Mouse (Mus musculus): Measurements from ENCODE around the gene Vezf1.

DNA sequence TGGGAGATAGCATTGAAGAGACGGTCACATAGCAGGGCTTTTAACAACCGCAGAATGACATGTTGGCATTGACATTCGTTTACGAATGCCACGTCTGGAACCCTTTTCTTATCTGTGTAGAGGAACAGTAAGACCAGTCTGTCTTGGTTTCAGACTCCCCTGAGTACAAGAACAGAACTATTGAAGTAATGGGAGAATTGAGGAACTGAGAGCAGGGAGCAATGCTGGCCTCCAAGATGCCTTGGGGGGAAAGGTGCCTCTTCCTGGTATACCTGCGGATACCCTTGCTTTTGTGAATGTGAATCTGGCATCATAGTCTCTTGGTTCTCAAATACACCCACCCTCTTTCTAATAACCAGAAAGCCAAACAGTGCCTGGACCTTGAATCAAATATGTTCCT lies 48.5 kb downstream of the Vezf1 start:
- no peak for TF ChIP-seq CTCF (conservative IDR thresholded peaks at IDR 0.05; ENCODE audit: insufficient read depth, insufficient read length, low read depth, low read length)
- TF ChIP-seq POLR2A (IDR thresholded peaks at IDR 0.05; ENCODE audit: low read depth, low read length), result no peak

All from kidney, adult 2 months (tissue).